Comparison of ENCODE assay signal across 38 mouse cellular contexts in the genomic region with DNA sequence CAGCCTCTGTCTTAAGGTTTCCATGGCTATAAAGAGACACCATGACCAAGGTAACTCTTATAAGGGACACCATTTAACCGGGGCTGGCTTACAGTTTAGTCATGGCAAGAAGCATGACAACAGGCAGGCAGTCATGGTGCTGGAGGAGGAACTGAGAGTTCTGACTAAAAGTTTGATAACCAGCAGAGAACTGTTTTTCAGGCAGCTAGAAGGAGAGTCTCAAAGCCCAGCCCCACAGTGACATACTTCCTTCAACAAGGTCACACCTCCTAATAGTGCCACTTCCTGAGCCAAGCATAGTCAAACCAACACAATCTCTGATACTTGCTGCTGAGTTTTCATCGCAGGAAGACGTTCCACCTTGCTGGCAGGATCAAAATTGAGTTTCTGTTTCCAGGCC. TPM values are rescaled to one million over a fixed set of nuclear protein-coding genes. Genes with fewer than 3 reads are reported as not detected.
DNase-seq lines count a peak whose midpoint lies in the region; TF ChIP-seq lines count a peak whose summit lies in the region.
"Had no signal": no experiment of that assay in that cellular context is flagged by ENCODE, and none has a peak within 500 bp of the region (broad histone marks: within the 10 kb centered on the region; RNA-seq: fewer than 3 reads in every experiment).

No protein-coding gene starts in this region.

- peak overlapping the region; percentile 80 for H3K27ac ChIP-seq in small intestine, adult 2 months (ENCODE audit: insufficient read depth, low read depth, low read length)
- H3K27ac ChIP-seq: embryonic facial prominence, embryonic 13.5 days; forebrain, embryonic 13.5 days; gastrocnemius, adult 2 months; heart, embryonic 10.5 days; hindbrain, postnatal 0 days had no signal

- TF ChIP-seq CTCF in small intestine, adult 2 months (IDR thresholded peaks at IDR 0.05; ENCODE audit: extremely low read depth, insufficient read length, insufficient replicate concordance, low read depth, low read length) = no peak

- H3K4me1 ChIP-seq in small intestine, adult 2 months (ENCODE audit: control insufficient read depth, insufficient read depth, insufficient read length, low read length) = peaks cover 7% of the 10 kb centered on the region; the same call in 1 of the 2 replicates

- peaks cover 1% of the 10 kb centered on the region for H3K36me3 ChIP-seq in small intestine, adult 2 months (ENCODE audit: control insufficient read depth, insufficient read depth, low read length)
- H3K36me3 ChIP-seq: embryonic facial prominence, embryonic 13.5 days had no signal

- 92% methylated on average over 3 of the region's 3 CpGs for WGBS in small intestine, adult 2 months

- H3K4me3 ChIP-seq in small intestine, adult 2 months (ENCODE audit: low read depth, low read length) = no peak overlapping the region
- H3K4me3 ChIP-seq: embryonic facial prominence, embryonic 13.5 days; erythroblast, embryonic 14.5 days; forebrain, embryonic 13.5 days; gastrocnemius, adult 2 months; heart, embryonic 10.5 days; myocyte had no signal

- no peak for TF ChIP-seq POLR2A in small intestine, adult 2 months (IDR thresholded peaks at IDR 0.05; ENCODE audit: low read depth, low read length)

- DNase-seq in heart, adult 11 months = peak; percentile 72
- DNase-seq in heart, postnatal 4 days = no peak
- peak; percentile 49 to 59 for DNase-seq in B cell, adult 2 months
- DNase-seq in induced T-regulatory cell, adult 2 months (ENCODE audit: low read depth) = peak; percentile 56
- DNase-seq in layer of hippocampus, postnatal 10 days (ENCODE audit: low spot score in 2 of 2) = no peak
- no peak for DNase-seq in lung, postnatal 25 days (ENCODE audit: low spot score)
- DNase-seq: adrenal gland, postnatal 14 days; cerebellum, adult 8-10 months; cerebellum, postnatal 36 days; embryo, embryonic 11 days; gastrocnemius, adult 2 months; kidney, adult 11 months; kidney, postnatal 10 days; lung, adult 18-20 months; lung, postnatal 10 days; midbrain, embryonic 14.5 days; thymus, adult 18-20 months; thymus, postnatal 36 days had no signal

- H3K27me3 ChIP-seq in small intestine, adult 2 months (ENCODE audit: control insufficient read depth, insufficient read depth, low read length) = no peaks in the 10 kb centered on the region
- H3K27me3 ChIP-seq: embryonic facial prominence, embryonic 13.5 days; forebrain, embryonic 13.5 days had no signal

RNA-seq across cellular contexts. Expression of gene Etfbkmt, which starts 0.6 kb away (rescaled TPM):
- 10 to 100 TPM; 12.2 to 15.7 TPM for total RNA-seq in heart, postnatal 4 days (2021)
- polyA plus RNA-seq in small intestine, adult 2 months (2012; rRNA removed) = 0.80 and 3.4 TPM in 2 replicates
- total RNA-seq in layer of hippocampus, postnatal 10 days (2021) = 1 to 10 TPM; 2.6 to 3.3 TPM

RNA-seq across cellular contexts. Expression of gene Gm10203, which starts 9.0 kb away (rescaled TPM):
- not detected for total RNA-seq in heart, postnatal 4 days (2021)
- not detected in 2 replicates for polyA plus RNA-seq in small intestine, adult 2 months (2012; rRNA removed)
- not detected for total RNA-seq in layer of hippocampus, postnatal 10 days (2021)
- total RNA-seq: adrenal gland, postnatal 14 days; gastrocnemius, adult 2 months; gastrocnemius, postnatal 4 days; hindbrain, postnatal 0 days; layer of hippocampus, adult 18-20 months; layer of hippocampus, postnatal 25 days; left cerebral cortex, postnatal 10 days; megakaryocyte progenitor cell, adult 5-6 weeks had no signal
- polyA plus RNA-seq: brain, embryonic 14.5 days; embryonic facial prominence, embryonic 13.5 days; erythroblast, embryonic 14.5 days; forebrain, embryonic 13.5 days; frontal cortex, adult 2 months; heart, embryonic 10.5 days; heart, embryonic 16.5 days; hindbrain, embryonic 11.5 days; hindbrain, postnatal 0 days; limb, embryonic 11.5 days; liver, embryonic 11.5 days; midbrain, embryonic 14.5 days; myocyte; neural tube, embryonic 14.5 days; stomach, embryonic 14.5 days had no signal

RNA-seq across cellular contexts. Expression of gene Dennd5b, which starts 37.5 kb away (rescaled TPM):
- 10 to 100 TPM; 37.9 to 41.0 TPM for total RNA-seq in heart, postnatal 4 days (2021)
- polyA plus RNA-seq in small intestine, adult 2 months (2012; rRNA removed) = 13.5 and 36.1 TPM in 2 replicates
- 10 to 100 TPM; 35.5 to 40.6 TPM for total RNA-seq in layer of hippocampus, postnatal 10 days (2021)

RNA-seq across cellular contexts. Expression of gene Amn1, which starts 49.5 kb away (rescaled TPM):
- 10 to 100 TPM; 21.0 to 25.7 TPM for total RNA-seq in heart, postnatal 4 days (2021)
- polyA plus RNA-seq in small intestine, adult 2 months (2012; rRNA removed) = 2.8 and 4.0 TPM in 2 replicates
- 10 to 100 TPM; 39.8 to 41.7 TPM for total RNA-seq in layer of hippocampus, postnatal 10 days (2021)

Comparison
In these comparisons a context has a peak if more than half of its experiments do, and no peak if none do; other contexts are left out.
1. DNase-seq: peak in heart, adult 11 months (single experiment), B cell, adult 2 months (2 of 2) and induced T-regulatory cell, adult 2 months (single experiment); none in heart, postnatal 4 days (single experiment), layer of hippocampus, postnatal 10 days (0 of 2) and lung, postnatal 25 days (single experiment).